Mouse (Mus musculus): ENCODE measurements around the gene Acaa1a. TPM values are rescaled to one million over a fixed set of nuclear protein-coding genes. Genes with fewer than 3 reads are reported as not detected.

Gene Acaa1a
- 10 to 100 TPM; 63.2 to 84.2 (median 72.6) TPM for total RNA-seq (2022)

GRCm38 (mm10) chr9:119339558-119340211 is at the start of gene Acaa1a:
Gene Acaa1a, plus strand, starts transcription at chr9:119339676.
- DNase-seq (ENCODE audit: low spot score in 2 of 2): peak in 1 of 2 experiments; percentile 52

GRCm38 (mm10) chr9:119290791-119291190 is 48.7 kb upstream of the Acaa1a start:
- DNase-seq (ENCODE audit: low spot score in 2 of 2): no peak

- DNase-seq (ENCODE audit: low spot score in 2 of 2): no peak
These were observed 41.8 kb upstream of the Acaa1a start for GRCm38 (mm10) chr9:119297696-119298095.

GRCm38 (mm10) chr9:119298563-119298962 is 40.9 kb upstream of the Acaa1a start:
- no peak for DNase-seq (ENCODE audit: low spot score in 2 of 2)

- DNase-seq (ENCODE audit: low spot score in 2 of 2): no peak
These were observed 33.6 kb upstream of the Acaa1a start for GRCm38 (mm10) chr9:119305863-119306262.

- DNase-seq (ENCODE audit: low spot score in 2 of 2): no peak
These were observed 30.4 kb upstream of the Acaa1a start for GRCm38 (mm10) chr9:119309067-119309466.

- no peak for DNase-seq (ENCODE audit: low spot score in 2 of 2)
These were observed 26.4 kb upstream of the Acaa1a start for GRCm38 (mm10) chr9:119313096-119313495.

- DNase-seq (ENCODE audit: low spot score in 2 of 2): no peak
These were observed 20.6 kb upstream of the Acaa1a start for GRCm38 (mm10) chr9:119318891-119319290.

- DNase-seq (ENCODE audit: low spot score in 2 of 2): no peak
These were observed 19.0 kb upstream of the Acaa1a start for GRCm38 (mm10) chr9:119320446-119320845.

GRCm38 (mm10) chr9:119320946-119321345 is 18.5 kb upstream of the Acaa1a start:
- DNase-seq (ENCODE audit: low spot score in 2 of 2): no peak

- no peak for DNase-seq (ENCODE audit: low spot score in 2 of 2)
These were observed 17.9 kb upstream of the Acaa1a start for GRCm38 (mm10) chr9:119321392-119322229.

GRCm38 (mm10) chr9:119322289-119323259 is 16.9 kb upstream of the Acaa1a start, which contains the start of gene Oxsr1:
Gene Oxsr1, minus strand, starts transcription at chr9:119322427.
- DNase-seq (ENCODE audit: low spot score in 2 of 2): peak; percentile 99 to 100

- DNase-seq (ENCODE audit: low spot score in 2 of 2): no peak
These were observed 16.2 kb upstream of the Acaa1a start for GRCm38 (mm10) chr9:119323260-119323645.

GRCm38 (mm10) chr9:119324130-119324529 is 15.3 kb upstream of the Acaa1a start:
- DNase-seq (ENCODE audit: low spot score in 2 of 2): no peak

- DNase-seq (ENCODE audit: low spot score in 2 of 2): no peak
These were observed 11.0 kb upstream of the Acaa1a start for GRCm38 (mm10) chr9:119328488-119328887.

- DNase-seq (ENCODE audit: low spot score in 2 of 2): no peak
These were observed 9.1 kb upstream of the Acaa1a start for GRCm38 (mm10) chr9:119330186-119330963.

GRCm38 (mm10) chr9:119334324-119334723 is 5.2 kb upstream of the Acaa1a start:
- DNase-seq (ENCODE audit: low spot score in 2 of 2): no peak

- DNase-seq (ENCODE audit: low spot score in 2 of 2): no peak
These were observed 4.6 kb upstream of the Acaa1a start for GRCm38 (mm10) chr9:119334834-119335233.

- DNase-seq (ENCODE audit: low spot score in 2 of 2): no peak
These were observed 3.9 kb upstream of the Acaa1a start for GRCm38 (mm10) chr9:119335571-119335970.

GRCm38 (mm10) chr9:119337842-119338241 is 1.6 kb upstream of the Acaa1a start:
- no peak for DNase-seq (ENCODE audit: low spot score in 2 of 2)

GRCm38 (mm10) chr9:119338350-119338749 is 1.1 kb upstream of the Acaa1a start:
- DNase-seq (ENCODE audit: low spot score in 2 of 2): no peak
